In genomic region chr6:97898085-97898484, GRCm38 (mm10) we compare ENCODE assay signal across 16 mouse cellular contexts.
"Had no signal": no experiment of that assay in that cellular context is flagged by ENCODE, and none has a peak within 500 bp of the region (broad histone marks: within the 10 kb centered on the region; RNA-seq: fewer than 3 reads in every experiment).

No protein-coding gene starts in this region.

- H3K9me3 ChIP-seq: neural tube, embryonic 13.5 days; neural tube, embryonic 15.5 days; stomach, embryonic 15.5 days had no signal

- H3K4me3 ChIP-seq: neural tube, embryonic 13.5 days; neural tube, embryonic 15.5 days; stomach, embryonic 15.5 days had no signal

- H3K27ac ChIP-seq: neural tube, embryonic 13.5 days; neural tube, embryonic 15.5 days; stomach, embryonic 15.5 days; stomach, postnatal 0 days had no signal

- H3K9ac ChIP-seq: neural tube, embryonic 13.5 days; neural tube, embryonic 15.5 days; stomach, embryonic 15.5 days had no signal

- DNase-seq: retina, postnatal 1 day; right cerebral cortex, adult 18-20 months; right cerebral cortex, postnatal 14 days; right cerebral cortex, postnatal 25 days; right cerebral cortex, postnatal 4 days; spleen, adult 18-20 months; thymus, adult 18-20 months; thymus, adult 2 months; thymus, postnatal 14 days; thymus, postnatal 25 days; thymus, postnatal 36 days; thymus, postnatal 4 days had no signal

- H3K4me1 ChIP-seq: neural tube, embryonic 13.5 days; neural tube, embryonic 15.5 days; stomach, embryonic 15.5 days had no signal

- H3K36me3 ChIP-seq: neural tube, embryonic 13.5 days; neural tube, embryonic 15.5 days; stomach, embryonic 15.5 days had no signal

- H3K27me3 ChIP-seq: neural tube, embryonic 13.5 days; neural tube, embryonic 15.5 days; stomach, embryonic 15.5 days had no signal
